Mouse (Mus musculus): Measurements from ENCODE around the gene Ntng1.

Gene Ntng1

DNA sequence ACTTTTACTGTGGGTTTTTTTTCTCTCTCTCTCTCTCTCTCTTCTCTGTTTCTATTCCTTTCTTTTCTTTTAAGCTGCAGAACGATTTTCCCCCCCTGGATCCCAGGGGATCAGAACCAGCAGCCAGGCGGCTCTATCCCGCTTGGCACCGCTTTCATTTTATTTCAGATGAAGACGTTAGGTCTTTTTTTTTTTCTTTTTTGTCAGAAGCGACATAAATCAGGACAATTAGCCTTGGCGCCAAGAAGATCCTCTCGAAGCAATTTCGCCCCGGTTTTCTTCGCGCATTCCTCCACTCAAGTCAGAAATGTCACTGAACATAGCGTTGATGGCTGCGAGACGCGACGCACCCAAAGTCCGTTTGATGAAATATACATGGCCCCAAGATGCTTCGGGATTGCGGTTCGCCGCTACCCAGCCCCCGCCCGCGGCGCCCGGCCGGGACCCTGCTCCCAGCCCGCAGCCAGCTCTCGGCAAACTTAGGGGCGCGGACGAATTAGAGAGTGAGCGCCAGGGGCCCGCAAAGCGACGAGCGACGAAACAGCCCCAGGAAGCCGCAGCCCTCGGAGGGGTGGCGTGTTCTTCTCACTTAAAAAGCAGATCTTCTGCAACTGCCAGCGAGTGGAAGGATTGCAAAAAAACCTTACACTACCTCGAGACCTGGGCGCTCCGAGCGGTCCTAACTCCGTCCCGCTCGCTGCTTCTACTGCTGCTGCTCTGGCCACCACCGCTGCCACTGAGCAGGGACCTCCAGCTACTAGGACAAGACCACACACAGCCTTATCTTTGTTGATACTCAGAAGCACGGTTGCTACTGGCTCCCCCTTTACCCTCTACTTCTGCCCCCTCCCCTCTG is at the start of gene Ntng1:
TSS of gene Ntng1 (minus strand) at position 806 of the 856 bp plus-strand sequence.
- DNase-seq (ENCODE audit: low read depth, low spot score): no peak

DNA sequence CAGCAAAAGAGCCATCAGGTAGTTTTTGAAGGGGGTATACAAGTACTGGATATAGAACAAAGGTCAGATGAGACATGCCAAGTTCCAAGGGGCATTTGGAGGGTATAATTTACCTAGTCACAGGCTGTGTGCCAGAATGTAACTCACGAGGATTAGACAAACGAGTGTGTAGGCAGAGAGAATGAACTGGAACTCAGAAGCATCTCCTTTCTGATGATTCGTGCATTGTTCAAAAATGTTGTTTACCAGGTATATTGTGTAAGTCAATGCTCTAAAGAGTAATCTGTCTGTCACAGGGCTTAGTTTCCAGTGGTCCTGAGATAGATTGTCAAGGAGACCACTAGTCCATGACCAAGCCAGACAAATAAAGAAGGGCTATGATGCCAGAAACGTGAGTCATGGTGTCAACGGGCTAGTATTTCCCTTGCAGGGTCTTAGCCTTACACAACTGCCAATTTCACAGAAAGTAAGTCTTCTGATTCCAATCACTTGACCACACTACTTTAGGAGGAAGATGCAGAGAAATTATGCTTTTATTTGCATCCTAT is 43.7 kb upstream of the Ntng1 start:
- DNase-seq (ENCODE audit: low read depth, low spot score): no peak

DNA sequence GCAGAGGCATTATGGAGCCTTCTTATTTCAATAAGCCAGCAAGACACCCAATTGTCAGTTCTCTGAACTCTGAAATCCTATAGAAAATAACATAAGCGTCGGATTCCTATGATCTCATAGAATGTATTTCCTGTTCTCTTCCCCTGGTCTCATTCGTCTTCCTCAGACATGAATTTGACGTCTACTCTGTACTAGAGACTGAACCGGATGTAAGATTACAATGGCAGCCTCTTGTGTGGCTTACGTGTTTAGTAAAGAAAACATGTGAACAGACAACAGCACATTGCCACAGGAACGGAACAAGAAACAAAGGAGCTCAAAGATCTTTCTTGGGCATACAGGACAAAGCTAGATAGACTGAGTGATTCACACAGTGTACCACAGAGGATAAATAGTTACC is 5.3 kb upstream of the Ntng1 start:
- DNase-seq (ENCODE audit: low read depth, low spot score): no peak

DNA sequence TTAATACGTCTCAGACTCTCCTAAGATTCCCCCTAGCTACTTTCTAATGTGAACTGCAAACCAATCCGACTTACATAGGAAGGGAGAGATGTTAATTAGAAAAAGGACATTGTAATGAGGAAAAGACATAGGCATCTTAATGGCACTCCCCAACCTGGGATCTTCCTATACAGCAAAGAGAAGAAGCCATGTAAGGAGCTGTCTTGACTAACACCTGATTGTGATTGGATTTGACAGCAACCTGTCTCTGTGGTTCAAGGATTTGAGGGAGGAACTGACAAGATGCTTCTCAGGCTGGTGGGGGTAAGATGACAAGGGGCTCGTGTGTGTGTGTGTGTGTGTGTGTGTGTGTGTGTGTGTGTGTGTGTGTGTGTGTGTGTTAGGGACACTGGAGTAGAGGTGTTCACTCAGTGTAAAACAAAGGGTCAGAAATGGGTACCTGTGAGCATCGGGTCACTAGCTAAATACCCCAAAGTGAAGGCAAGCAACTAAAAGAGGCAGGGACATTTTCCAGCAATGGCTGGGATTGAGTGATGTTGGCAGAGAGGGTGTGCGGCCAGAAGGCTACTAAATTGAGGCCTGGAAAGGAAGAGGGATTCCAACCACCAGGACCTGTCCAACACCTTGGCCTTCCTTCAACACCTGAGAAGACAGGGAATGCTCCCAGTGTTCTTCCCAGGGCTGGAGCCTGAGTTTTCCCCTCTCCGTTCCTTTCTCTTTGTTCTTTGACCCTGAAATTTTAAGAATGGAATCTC is 667 bp upstream of the Ntng1 start:
- DNase-seq (ENCODE audit: low read depth, low spot score): no peak

- DNase-seq (ENCODE audit: low read depth, low spot score): no peak
Measured at GRCm38 (mm10) chr3:110142314-110143205, 1.3 kb downstream of the Ntng1 start.

GRCm38 (mm10) chr3:110141351-110142302 is 2.2 kb downstream of the Ntng1 start:
- DNase-seq (ENCODE audit: low read depth, low spot score): no peak

DNA sequence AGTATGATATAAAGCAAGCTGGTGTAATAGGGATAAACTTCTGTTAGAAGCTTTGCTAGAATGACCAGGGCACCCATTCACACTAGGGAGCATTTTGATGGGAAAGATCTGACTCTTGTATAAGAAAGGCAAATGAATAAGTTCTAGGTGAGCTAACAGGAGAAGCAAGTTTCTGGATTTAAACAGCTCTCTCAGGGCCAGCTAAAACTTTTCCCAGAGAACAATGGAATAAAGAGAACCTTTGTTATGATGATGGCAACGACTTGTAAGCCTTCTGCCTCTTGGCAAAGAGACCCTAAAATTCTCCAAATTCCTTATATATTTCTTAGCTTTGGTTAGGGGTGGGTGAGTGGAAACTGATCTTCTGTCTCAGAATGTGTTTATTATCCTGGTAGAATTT is 7.7 kb downstream of the Ntng1 start:
- DNase-seq (ENCODE audit: low read depth, low spot score): no peak

DNA sequence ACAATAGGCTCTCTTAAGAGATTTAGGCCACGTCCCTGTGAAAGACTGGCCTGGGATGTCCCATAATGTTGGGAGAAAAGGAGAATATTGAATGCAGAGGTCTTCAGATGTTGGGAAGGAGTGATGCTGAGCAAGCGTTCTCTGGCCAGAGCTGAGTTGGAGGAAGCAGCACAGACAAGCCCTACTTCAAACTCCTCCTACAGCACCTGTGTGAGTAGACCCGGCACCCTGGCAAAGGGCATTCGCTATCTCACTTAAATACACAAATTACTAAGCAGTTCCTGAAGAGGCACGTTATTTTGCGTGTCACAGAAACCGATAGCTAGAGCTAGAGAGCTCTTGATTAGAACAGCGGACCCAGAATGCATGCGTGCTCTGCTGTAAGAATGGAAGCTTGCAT is 10.7 kb downstream of the Ntng1 start:
- DNase-seq (ENCODE audit: low read depth, low spot score): no peak

GRCm38 (mm10) chr3:110132289-110132688 is 11.5 kb downstream of the Ntng1 start:
- no peak for DNase-seq (ENCODE audit: low read depth, low spot score)

DNA sequence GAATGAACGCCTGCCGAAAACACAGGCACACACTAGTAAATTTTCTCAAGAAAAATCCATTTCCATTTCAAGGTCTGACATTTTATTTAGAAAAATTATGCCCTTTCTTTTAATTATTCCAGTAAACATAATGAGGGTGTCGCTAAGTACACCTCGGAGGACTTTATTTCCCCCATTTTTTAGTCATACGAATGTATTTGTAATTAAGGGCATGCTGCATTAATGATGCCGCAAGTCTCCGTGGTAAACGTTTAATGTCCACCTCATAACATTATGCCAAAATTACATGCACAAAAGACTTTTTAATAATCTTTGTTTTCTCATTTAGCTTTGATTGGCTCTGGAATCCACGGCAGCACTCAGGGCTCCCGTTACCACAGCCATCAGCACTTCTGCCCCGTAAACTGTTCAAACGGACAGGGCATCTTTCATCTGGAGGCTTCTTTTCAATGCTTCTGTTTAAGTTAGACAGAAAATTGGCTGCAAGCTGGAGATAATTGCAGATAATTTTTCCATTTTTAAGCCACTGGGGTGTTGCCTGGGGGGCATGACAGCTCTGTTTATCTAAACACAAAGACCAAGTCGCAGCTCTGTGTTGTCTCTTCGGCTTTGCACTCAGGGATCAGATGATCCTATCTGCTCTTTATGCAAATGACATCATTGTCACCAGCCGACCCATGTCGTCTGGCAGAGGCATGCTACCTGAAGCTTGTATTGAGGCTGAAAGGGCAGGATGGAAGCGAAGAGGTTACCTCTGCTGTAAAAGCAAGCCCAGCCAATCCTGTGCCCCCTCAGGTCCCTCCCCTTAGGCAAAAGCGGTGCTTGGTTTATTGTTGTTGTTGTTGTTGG is 12.5 kb downstream of the Ntng1 start:
- DNase-seq (ENCODE audit: low read depth, low spot score): no peak

DNA sequence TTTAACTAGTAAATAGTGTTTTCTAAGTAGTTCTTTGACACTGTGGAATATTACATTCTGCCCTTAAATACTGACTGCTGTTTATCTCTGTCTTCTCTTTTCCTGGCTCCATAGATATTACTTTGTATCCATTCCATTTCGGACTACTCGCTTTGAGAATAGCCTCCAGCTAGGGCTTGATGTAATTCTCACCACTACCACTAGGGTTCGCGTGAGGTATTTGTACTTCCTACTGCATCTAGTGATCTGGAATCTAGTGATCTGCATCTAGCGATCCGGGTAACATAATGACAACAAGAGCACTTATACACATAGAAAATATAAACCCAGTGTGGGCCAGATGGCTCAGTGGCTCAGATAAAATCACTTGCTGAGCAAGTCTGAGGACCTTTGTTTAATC is 14.2 kb downstream of the Ntng1 start:
- no peak for DNase-seq (ENCODE audit: low read depth, low spot score)

DNA sequence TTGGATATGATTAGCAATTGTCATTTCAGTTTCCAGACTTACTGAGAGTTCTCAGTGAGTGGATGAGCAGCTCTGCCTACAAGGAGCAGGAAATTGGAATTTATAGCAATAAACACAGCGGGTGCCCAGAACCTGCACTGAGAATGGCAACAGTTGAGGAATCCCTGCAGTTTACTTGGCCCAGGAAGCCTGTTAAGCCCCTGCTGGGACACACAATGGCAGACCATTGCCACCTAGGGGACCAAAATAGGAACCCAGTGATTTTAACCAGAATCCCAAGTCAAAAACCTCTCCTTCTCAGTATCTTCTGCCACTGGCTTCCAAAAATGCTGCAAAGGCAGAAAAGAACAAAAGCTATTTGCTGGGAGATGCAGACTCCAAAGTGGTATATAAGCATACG is 37.8 kb downstream of the Ntng1 start:
- no peak for DNase-seq (ENCODE audit: low read depth, low spot score)

GRCm38 (mm10) chr3:110094407-110094806 is 49.4 kb downstream of the Ntng1 start:
- DNase-seq (ENCODE audit: low read depth, low spot score): no peak

DNA sequence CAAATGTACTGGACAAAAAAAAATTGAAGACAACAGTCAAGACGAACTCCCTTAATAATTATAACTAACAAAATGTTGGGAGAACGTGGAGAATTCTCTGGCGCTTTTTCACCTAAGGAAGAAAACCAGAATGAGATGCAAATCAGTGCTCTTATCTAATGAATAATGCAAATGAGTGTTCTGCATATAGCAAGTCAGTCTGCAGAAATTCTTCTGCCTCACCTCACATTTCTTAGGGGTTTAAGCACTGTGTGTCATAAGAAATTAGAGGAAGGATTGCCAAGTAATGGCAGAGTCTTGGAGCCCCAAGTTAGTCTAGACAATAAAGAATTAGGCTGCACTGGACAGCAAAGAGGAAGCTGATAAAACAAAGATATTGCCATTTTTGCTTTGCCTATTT is 49.8 kb downstream of the Ntng1 start:
- no peak for DNase-seq (ENCODE audit: low read depth, low spot score)

DNA sequence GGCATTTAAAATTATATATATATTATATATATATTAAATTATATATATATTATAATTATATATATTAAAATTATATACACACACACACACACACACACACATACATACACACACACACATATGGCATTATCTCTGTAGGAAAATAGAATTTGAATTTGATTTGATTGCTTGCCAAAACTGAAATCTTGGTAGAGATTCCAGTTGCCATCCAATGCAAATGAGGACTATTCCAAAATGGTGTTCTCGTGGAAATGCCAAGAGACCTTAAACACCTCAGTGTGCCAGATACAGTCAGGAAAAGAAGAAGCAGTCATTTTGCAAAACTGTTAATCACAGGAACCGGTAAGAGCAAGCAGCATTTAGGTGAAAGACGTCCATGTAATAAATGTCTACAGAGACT is 51.3 kb downstream of the Ntng1 start:
- no peak for DNase-seq (ENCODE audit: low read depth, low spot score)

GRCm38 (mm10) chr3:110087189-110087588 is 56.6 kb downstream of the Ntng1 start:
- no peak for DNase-seq (ENCODE audit: low read depth, low spot score)

- DNase-seq (ENCODE audit: low read depth, low spot score): no peak
Measured at GRCm38 (mm10) chr3:110085336-110085735, 58.5 kb downstream of the Ntng1 start.

DNA sequence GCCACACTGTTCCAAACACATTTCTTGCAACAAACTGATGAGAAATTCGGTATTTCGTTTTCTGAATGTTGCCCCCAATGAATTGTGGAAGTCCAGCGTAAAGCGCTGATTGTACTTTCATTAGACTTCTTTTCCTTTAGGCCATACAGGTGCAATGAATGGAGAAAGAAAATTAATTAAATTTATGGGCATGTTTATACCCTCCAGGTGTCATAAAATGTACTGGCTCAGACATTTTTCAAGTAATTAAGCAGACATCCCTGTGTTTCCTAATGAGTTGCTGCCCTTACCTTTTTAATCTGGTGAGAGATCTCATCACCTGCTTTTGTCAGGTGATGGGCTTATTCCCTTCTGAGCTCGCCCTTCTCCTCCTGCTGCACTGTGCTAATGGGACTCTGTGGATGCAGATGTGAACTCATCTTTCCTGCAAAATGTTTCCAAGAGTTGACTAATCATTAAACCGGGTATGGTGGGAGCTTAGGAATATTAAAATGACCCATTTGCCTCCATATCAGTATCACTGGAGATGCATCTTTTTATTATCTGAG is 79.0 kb downstream of the Ntng1 start:
- DNase-seq (ENCODE audit: low read depth, low spot score): no peak

GRCm38 (mm10) chr3:110055915-110056314 is 87.9 kb downstream of the Ntng1 start:
- DNase-seq (ENCODE audit: low read depth, low spot score): no peak
